Mouse (Mus musculus) cortical plate, adult 2 months (tissue): ENCODE results near the gene Rassf7. TPM values are rescaled to one million over a fixed set of nuclear protein-coding genes. Genes with fewer than 3 reads are reported as not detected.
A peak's percentile ranks its signal among the peaks of the same experiment; 100 is the strongest.

Experiments
- H3K27ac ChIP-seq: fragments of 200-500 bp; 2 replicates; pipeline ENCODE4 v1.5.1; 2012; ENCODE audit warnings: low read length, control low read depth, inconsistent platforms; ENCODE audit not compliant: insufficient read depth
- H3K4me1 ChIP-seq: fragments of 200-500 bp; 2 replicates; pipeline ENCODE4 v1.6.1; 2011; ENCODE audit warnings: low read length; ENCODE audit not compliant: control insufficient read depth, insufficient read depth
- H3K4me3 ChIP-seq: fragments of 200-500 bp; 2 replicates; pipeline ENCODE4 v1.5.1; 2011; ENCODE audit warnings: mild to moderate bottlenecking, low read length, control low read depth; ENCODE audit not compliant: insufficient read depth
- CTCF ChIP-seq: fragments of 200-500 bp; IDR thresholded peaks from 2 replicates; pipeline ENCODE4 v1.5.1; 2011; ENCODE audit warnings: mild to moderate bottlenecking, control low read depth, low read length; ENCODE audit not compliant: insufficient read depth; ENCODE audit errors: extremely low read depth
- POLR2A ChIP-seq: fragments of 200-500 bp; IDR thresholded peaks from 2 replicates; pipeline ENCODE4 v1.6.1; 2011; ENCODE audit warnings: mild to moderate bottlenecking, low read length, control low read depth; ENCODE audit not compliant: insufficient read depth; ENCODE audit errors: extremely low read depth
- polyA plus RNA-seq: library from polyadenylated mRNA; depleted of rRNA; stranded (reverse); fragments of >200 nt; gene quantifications from 2 replicates; pipeline ENCODE4 v1.2.3, GENCODE M21; 2012; rRNA removed

Gene Rassf7
- polyA plus RNA-seq, 1 experiment, result 1.5 TPM

DNA sequence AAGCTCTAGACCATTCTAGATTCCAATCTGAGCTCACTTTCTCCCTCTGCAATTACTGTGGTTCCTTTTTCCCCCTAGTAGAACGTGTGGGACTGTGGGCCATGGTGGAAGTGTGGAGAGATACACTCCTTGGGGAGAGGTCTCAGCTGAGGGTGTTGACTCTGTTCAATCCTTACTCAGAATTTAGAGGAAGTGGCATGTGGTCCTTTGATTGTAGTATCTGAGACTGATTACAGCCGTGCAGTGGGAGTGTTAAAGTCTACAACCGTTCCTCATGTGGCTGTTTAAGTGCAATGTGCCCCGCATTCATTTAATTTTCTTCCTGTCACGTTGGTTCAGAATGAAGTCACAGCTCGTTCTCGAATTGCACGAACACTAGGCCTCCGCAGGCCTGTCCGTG is 40.5 kb downstream of the Rassf7 start:
- H3K27ac ChIP-seq, result no peak overlapping the region
- no peak overlapping the region for H3K4me3 ChIP-seq
- no peaks in the 10 kb centered on the region for H3K4me1 ChIP-seq
- TF ChIP-seq CTCF (no peak), POLR2A (no peak)

- H3K4me1 ChIP-seq, result no peaks in the 10 kb centered on the region
- no peak overlapping the region for H3K27ac ChIP-seq
- no peak overlapping the region for H3K4me3 ChIP-seq
- TF ChIP-seq CTCF, result no peak
- TF ChIP-seq POLR2A, result no peak
Observed at GRCm38 (mm10) chr7:141261480-141261879, 45.8 kb downstream of the Rassf7 start.

DNA sequence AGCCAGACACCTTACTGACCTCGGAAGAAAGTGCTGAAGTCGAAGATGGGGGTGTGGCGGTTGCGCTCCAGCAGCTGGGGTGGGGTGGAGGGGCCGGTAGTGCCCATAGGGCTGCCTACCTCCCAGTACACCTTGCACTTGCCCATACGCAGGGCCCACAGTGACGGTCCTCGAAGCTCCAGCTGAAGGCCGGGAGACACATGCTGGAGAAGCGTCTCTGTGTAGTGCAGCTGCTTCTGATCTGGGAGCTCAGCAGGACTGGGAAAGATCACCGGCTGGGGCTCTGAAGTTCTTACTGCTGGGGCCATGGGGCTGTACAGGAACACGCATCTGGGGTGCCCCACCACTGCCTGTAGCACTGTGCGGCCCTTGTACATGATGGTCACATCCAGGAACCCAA is 48.0 kb downstream of the Rassf7 start:
- TF ChIP-seq POLR2A, result no peak
- no peak for TF ChIP-seq CTCF
- H3K4me1 ChIP-seq, result no peaks in the 10 kb centered on the region
- H3K4me3 ChIP-seq, result no peak overlapping the region
- no peak overlapping the region for H3K27ac ChIP-seq

GRCm38 (mm10) chr7:141264041-141264700 is 48.5 kb downstream of the Rassf7 start:
- Histone ChIP-seq H3K4me3 (no peak overlapping the region), H3K4me1 (no peaks in the 10 kb centered on the region), H3K27ac (no peak overlapping the region)
- no peak for TF ChIP-seq POLR2A
- TF ChIP-seq CTCF, result no peak

GRCm38 (mm10) chr7:141264761-141265410 is 49.2 kb downstream of the Rassf7 start:
- TF ChIP-seq POLR2A, result no peak
- no peak for TF ChIP-seq CTCF
- no peaks in the 10 kb centered on the region for H3K4me1 ChIP-seq
- no peak overlapping the region for H3K27ac ChIP-seq
- H3K4me3 ChIP-seq, result no peak overlapping the region

DNA sequence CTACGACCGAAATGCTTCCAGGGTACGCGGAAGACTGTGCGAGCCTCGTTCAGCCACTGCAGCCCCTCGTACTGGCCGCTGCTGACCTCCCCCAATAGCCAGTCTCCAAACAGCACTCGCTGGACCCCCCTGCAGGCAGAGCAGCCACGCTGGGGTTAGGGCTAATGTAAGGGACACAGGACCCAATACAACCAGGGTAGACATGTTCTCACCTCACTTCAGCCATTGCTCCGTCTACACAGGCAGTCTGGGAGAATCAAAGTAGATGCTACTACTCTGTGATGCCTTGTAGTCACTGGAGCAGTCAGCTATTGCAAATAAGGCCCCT is 49.7 kb downstream of the Rassf7 start:
- Histone ChIP-seq H3K27ac (no peak overlapping the region), H3K4me3 (no peak overlapping the region; the same call in 1 of the 2 replicates), H3K4me1 (no peaks in the 10 kb centered on the region)
- no peak for TF ChIP-seq CTCF
- TF ChIP-seq POLR2A, result no peak

DNA sequence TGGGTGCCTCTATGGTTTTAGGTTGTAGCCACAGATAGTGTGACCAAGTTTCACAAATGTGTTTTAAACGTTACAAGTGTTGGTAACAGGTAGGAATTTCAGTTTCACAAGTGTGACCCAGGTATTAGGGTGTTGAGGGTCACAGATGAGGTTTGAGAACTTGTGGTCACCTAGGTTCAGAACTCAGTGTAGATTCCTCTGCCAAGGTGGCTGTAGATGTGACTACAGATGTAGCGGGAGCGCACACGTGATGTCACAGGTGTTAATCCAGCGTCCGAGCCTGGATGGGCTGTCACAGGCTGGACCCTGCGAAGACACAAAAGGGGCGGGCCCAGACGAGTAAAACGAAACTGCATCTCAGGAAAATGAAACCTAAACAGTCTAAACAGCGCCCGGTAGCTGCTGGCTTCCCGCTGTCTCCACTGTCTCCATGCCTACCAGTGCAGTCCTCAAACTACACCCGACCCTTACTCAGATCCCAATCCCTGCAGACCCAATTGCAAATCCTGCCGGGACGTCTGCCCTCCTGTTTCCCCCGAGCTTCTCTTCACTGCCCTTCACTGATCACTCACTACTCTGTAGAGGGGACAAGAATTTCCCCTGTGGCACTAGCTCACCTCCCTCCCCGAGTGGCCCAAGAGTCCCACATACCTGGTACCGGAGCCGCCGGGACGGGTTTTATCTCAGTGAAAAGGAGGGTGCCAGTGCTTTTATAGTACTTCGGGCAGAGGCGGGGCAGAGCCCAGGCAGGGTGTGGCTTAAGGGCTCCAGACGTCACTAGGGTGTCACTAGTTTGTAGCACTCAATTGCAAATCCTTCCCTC is 50.3 kb downstream of the Rassf7 start, which contains the start of gene Irf7:
Gene Irf7 (minus strand): TSS at position 743 of the 823 bp plus-strand sequence.
- peak within 1 kb of the TSS; percentile 71 for H3K4me3 ChIP-seq
- TF ChIP-seq CTCF (no peak), POLR2A (no peak)
- H3K4me1 ChIP-seq, result no peaks in the 10 kb centered on the region
- no peak within 1 kb of the TSS for H3K27ac ChIP-seq

Other genes with a start within 250 kb of the Rassf7 start
- gene Ifitm1, start 248.6 kb upstream of the Rassf7 start, polyA plus RNA-seq, result 22.0 and 28.5 TPM in 2 replicates
- gene Ifitm3, start 205.1 kb upstream of the Rassf7 start, polyA plus RNA-seq, result 50.4 and 59.6 TPM in 2 replicates
- 0.74 and 1.3 TPM in 2 replicates for gene Ifitm6, start 197.9 kb upstream of the Rassf7 start, polyA plus RNA-seq
- not detected in 2 replicates for gene Gm17387, start 186.7 kb upstream of the Rassf7 start, polyA plus RNA-seq
- 109 and 125 TPM in 2 replicates for gene B4galnt4, start 154.8 kb upstream of the Rassf7 start, polyA plus RNA-seq
- gene Pkp3, start 137.6 kb upstream of the Rassf7 start, polyA plus RNA-seq, result 0.06 and 0.15 TPM in 2 replicates
- 4.0 and 4.3 TPM in 2 replicates for gene Sigirr, start 115.3 kb upstream of the Rassf7 start, polyA plus RNA-seq
- gene Ano9, start 98.1 kb upstream of the Rassf7 start, polyA plus RNA-seq, result 0.08 TPM in 1 of 2 replicates, not detected in the other
- gene Ptdss2, start 93.5 kb upstream of the Rassf7 start, polyA plus RNA-seq, result 57.6 and 58.9 TPM in 2 replicates
- 38.6 and 38.8 TPM in 2 replicates for gene Rnh1, start 43.0 kb upstream of the Rassf7 start, polyA plus RNA-seq
- 256 and 265 TPM in 2 replicates for gene Hras, start 21.9 kb upstream of the Rassf7 start, polyA plus RNA-seq
- gene Lrrc56, start 21.7 kb upstream of the Rassf7 start, polyA plus RNA-seq, result 5.4 and 5.8 TPM in 2 replicates
- 0.17 and 0.27 TPM in 2 replicates for gene Lmntd2, start 1.8 kb upstream of the Rassf7 start, polyA plus RNA-seq
- gene Phrf1, start 12.9 kb downstream of the Rassf7 start, polyA plus RNA-seq, result 24.3 and 26.0 TPM in 2 replicates
- 6.8 and 7.5 TPM in 2 replicates for gene Irf7, start 50.6 kb downstream of the Rassf7 start, polyA plus RNA-seq
- gene Cdhr5, start 60.9 kb downstream of the Rassf7 start, polyA plus RNA-seq, result 0.04 TPM in 1 of 2 replicates, not detected in the other
- gene Sct, start 63.3 kb downstream of the Rassf7 start, polyA plus RNA-seq, result 0.27 and 0.38 TPM in 2 replicates
- 0.42 and 0.50 TPM in 2 replicates for gene Drd4, start 76.1 kb downstream of the Rassf7 start, polyA plus RNA-seq
- 31.8 and 35.5 TPM in 2 replicates for gene Deaf1, start 111.8 kb downstream of the Rassf7 start, polyA plus RNA-seq
- 56.7 and 59.2 TPM in 2 replicates for gene Tmem80, start 111.9 kb downstream of the Rassf7 start, polyA plus RNA-seq
- 6.7 and 6.8 TPM in 2 replicates for gene Eps8l2, start 123.0 kb downstream of the Rassf7 start, polyA plus RNA-seq
- gene Taldo1, start 176.3 kb downstream of the Rassf7 start, polyA plus RNA-seq, result 182 and 193 TPM in 2 replicates
- gene Gatd1, start 198.3 kb downstream of the Rassf7 start, polyA plus RNA-seq, result 57.0 and 58.9 TPM in 2 replicates
- 228 and 231 TPM in 2 replicates for gene Cend1, start 213.6 kb downstream of the Rassf7 start, polyA plus RNA-seq
- 242 and 244 TPM in 2 replicates for gene Slc25a22, start 222.0 kb downstream of the Rassf7 start, polyA plus RNA-seq
- 2.7 and 2.8 TPM in 2 replicates for gene Pidd1, start 228.2 kb downstream of the Rassf7 start, polyA plus RNA-seq
- gene Rplp2, start 231.5 kb downstream of the Rassf7 start, polyA plus RNA-seq, result 611 and 653 TPM in 2 replicates
- 31.6 and 32.2 TPM in 2 replicates for gene Pnpla2, start 239.3 kb downstream of the Rassf7 start, polyA plus RNA-seq
- 4.8 and 7.4 TPM in 2 replicates for gene Cracr2b, start 245.2 kb downstream of the Rassf7 start, polyA plus RNA-seq